Mouse (Mus musculus): ENCODE measurements around the gene Krit1.
A peak's percentile ranks its signal among the peaks of the same experiment; 100 is the strongest.
"Not testable (repeated sequence)": the region's sequence is repeated elsewhere in the genome, so short reads cannot be mapped to it uniquely, and the experiment has no call there.

The Krit1 gene

DNA sequence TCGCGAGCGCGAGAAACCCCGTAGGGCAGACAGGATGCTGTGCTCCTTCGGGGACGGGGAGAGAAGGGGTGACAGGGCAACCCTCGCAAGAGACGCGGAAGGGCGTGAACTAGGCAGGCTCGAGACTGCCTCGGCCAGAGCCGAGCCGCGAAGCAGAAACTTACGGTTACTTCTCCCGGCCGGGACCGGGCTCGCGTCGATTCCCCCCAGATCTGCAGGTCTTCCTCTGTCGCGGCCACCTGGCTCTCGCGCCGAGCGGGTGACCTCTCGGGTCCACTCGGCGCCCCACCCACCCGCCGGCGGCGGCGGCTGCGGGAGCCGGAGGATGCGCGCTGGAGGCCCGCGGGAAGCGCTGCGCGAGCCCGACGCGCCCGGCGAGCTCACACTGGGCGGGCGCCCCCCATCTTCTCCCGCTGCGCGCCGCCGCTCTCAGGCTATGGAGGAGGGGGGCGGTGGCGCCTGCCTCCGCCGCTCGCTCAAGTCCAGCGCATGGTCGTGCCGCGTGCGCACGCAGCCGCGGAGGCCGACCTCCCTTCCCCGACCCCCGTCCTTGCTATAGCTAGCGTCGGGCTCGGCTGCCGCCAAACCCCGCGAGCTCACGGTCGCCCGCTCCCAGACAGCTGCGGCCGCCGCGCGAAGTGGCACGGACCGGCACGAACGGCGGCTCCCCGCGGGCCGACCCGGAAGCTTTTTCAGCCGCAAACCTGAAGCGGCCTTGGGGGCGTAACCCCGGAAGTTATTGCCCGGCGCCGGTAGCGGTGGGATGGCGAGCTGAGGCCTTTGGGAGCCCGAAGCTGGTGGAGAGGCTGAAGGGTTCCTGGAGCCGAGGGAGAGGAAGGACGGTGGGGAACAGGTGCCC is at the start of gene Krit1, which contains the start of gene Ankib1:
Krit1 (plus strand) TSS at position 752 of the 859 bp plus-strand sequence.
Ankib1 (minus strand) TSS at position 493 of the 859 bp plus-strand sequence.
- peak; percentile 94 for DNase-seq (ENCODE audit: low read depth, low spot score)

DNA sequence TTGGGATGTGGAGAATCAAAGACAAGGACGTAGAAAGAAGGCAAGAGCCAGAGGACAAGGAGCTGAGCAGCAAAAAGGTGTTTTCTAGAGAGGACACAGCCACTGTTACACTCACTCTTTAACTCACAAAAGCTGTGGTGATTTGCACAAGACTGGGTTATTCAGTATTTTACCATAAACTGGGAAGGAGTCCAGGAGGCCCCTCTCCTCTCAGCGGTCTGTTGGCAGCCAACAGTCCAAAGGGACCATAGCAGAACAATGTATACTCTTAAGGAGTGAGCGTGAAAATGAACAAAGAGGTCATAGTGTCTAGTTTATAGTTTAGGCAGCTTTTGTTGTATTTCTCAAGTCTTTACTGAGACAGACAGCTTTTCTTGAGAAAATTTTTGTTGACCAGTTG is 31.5 kb upstream of the Krit1 start:
- no peak for DNase-seq (ENCODE audit: low read depth, low spot score)

DNA sequence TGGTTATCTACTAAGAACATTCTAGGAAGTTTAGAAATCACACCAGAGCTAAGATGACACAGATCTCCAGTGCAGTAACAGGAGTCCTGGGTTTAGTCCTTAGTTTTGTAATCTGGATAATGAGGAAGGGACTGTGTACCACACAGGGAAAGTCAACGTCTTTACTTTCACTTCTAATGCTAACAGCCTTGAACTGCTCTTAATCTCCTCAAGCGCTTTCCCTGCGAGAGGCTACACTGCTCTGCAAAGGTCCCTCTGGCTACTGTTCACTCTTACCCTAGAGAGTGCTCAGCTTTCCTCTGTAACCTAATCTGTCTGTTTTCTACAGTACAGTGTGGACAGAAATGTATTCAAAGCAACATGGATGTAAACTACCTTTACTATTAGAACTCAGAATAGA is 31.0 kb upstream of the Krit1 start:
- DNase-seq (ENCODE audit: low read depth, low spot score), result no peak

DNA sequence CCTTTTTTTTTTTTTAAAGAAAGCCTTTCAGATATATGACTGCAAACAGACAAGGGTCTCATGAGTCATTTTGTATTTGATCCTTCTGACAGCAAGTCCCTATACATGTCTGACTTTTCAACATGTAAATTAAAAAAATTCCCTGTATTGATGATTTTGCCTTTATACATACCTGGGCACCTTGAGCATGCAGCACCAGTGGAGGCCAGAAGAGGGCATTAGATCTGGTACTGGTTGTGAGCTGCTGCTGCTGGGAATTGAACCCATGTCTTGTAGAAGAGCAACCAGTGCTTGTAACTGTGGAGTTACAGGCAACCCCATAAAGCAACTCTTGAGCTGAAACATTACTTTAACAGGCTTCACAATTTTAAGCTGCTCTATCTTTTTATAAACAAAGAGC is 20.3 kb upstream of the Krit1 start:
- no peak for DNase-seq (ENCODE audit: low read depth, low spot score)

DNA sequence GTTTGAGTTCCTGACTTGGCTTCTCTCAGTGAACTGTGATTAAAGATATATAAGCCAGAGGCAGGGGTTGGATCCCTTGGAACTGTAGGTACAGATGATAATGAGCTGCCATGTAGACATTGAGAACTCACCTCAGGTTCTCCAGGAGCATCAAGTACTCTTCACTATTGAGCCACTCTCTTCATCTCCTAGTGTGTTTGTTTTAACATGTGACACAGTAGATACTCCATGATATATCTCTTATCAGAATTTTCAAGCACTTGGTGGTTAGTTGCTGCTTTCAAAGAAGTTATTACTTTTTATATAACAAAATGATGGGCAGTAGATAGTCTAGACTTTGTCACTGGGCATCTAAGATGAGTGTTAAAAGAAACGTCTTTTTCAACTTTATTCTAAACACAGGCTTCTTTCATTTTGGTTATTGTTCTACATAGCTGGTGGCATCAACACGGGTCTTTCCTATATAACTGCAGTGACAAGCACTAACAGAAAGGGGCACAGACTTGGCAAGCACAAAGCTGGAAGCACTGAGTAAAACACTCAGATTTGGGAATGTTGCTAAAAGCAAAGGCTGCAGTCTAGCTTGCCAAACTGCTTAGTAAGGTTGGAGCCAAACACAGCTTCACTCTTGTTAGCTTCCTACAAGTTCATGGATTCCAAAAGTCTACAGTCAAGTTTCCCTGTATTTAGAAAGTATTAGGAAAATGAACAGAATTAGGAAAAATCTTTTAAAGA is 18.9 kb upstream of the Krit1 start:
- peak; percentile 29 for DNase-seq (ENCODE audit: low read depth, low spot score)

DNA sequence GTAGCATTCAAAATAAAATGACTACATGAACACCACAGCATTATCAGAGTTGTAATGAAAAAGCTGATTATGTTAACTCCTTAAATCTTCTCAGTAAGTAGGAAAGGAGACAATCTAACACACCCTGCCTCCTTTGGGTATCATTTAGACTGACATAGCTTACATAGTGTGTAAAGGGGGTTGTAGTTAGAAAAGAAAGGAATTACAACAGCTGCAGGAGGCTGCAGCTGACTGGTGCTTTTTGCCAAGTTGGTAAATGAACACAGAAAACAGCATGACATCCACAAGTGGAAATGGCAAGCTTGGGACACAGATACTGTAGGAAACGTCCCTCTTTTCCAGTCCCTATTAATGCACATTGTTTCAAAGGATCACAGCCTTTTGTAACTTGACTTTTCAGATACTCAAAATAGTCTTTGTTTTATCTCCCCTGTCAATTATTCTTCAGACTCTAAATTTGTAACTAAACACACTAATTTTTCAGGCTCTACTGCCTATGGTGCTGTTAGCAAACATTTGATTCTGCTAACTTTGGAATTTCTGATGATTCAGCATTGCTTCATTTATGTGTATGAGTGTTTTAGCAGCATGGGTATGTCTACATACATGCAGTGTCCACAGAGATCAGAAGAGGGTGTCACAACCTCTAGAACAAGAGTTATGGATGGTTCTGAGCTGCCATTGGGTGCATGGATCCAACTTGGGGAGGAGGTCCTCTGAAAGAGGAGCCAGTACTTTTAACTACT is 18.1 kb upstream of the Krit1 start:
- DNase-seq (ENCODE audit: low read depth, low spot score), result peak; percentile 33

DNA sequence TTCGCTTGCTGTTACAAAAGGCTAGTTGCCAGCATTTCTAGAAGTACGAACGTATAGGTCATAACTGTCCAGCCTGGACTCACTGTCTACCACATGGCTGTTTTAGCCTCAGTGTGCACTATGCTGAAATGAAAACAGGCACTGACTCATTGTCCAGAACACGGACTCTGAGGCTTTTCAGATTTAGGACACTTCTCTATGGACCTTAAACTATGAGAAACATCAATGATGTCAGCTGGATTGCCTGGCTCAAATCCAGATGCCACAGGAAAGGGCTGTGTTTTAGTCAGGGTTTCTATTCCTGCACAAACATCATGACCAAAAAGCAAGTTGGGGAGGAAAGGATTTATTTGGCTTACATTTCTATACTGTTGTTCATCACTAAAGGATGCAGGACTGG is 15.4 kb upstream of the Krit1 start:
- DNase-seq (ENCODE audit: low read depth, low spot score), result peak; percentile 29

DNA sequence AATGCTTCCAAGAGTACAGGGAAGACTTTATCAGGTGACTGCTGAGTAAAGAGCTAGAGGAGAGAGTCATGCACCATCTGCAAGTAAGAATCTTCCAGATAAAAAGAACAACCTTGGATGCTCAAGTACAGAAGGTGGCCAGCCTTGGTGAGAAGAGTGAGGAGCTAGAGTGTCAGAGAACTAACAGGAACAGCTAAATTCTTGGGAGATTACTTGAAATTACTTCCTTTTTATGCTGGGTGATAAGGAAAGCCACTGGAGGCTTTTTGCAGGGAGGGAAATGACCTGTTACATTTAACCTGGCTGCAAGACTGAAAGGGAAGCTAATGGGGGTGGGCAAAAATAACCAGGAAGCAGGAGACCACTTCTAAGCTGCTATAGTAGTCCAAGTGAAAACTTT is 11.9 kb upstream of the Krit1 start:
- no peak for DNase-seq (ENCODE audit: low read depth, low spot score)

DNA sequence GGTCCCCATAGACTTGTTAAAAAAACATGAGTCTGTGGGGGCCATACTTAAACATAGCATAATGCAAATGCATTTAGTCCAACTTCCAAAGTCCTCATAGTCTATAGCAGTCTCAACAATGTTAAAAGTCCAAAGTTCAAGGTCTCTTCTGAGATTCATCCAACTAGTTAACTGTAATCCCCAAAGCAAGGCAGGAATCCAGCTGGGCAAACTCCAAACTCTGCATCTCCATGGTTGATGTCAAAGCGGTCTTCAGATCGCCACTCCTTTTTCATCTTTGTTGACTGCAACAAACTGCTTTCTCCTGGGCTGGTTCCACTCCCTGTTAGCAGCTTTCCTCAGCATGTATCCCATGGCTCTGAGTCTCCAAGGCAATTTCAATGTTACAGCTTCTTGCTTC is 5.9 kb upstream of the Krit1 start:
- not testable (repeated sequence) for DNase-seq (ENCODE audit: low read depth, low spot score)

DNA sequence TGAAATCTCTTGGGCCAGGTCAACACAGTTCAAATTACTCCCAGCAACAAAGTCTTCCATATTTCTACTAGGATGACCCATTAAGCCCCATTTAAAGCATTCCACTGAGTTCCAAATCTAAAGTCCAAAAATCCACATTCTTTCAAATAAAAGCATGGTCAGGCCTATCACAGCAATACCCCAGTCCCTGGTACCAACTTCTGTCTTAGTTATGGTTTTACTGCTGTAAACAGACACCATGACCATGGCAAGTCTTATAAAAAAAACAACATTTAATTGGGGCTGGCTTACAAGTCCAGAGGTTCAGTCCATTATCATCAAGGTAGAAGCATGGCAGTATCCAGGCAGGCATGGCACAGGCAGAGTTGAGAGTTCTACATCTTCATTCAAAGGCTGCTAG is 4.3 kb upstream of the Krit1 start:
- DNase-seq (ENCODE audit: low read depth, low spot score), result not testable (repeated sequence)

DNA sequence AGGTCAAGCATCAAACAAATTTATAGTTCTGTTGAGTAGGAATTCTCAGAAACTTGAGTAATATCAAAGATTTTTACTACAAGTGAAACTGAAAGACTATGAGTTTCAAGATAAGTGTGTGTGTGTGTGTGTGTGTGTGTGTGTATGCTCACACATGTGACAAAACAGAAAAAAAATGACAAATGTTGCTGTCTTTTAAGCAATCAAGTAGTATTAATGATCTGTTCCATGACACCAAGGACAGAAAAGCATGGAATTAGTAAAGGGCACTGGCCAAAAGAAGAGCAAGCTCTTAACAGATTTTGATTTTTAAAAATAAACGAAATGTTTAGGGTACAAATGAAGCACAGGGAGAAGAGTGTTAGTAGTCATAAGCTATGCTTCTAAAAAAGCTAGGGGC is 2.9 kb upstream of the Krit1 start:
- no peak for DNase-seq (ENCODE audit: low read depth, low spot score)

DNA sequence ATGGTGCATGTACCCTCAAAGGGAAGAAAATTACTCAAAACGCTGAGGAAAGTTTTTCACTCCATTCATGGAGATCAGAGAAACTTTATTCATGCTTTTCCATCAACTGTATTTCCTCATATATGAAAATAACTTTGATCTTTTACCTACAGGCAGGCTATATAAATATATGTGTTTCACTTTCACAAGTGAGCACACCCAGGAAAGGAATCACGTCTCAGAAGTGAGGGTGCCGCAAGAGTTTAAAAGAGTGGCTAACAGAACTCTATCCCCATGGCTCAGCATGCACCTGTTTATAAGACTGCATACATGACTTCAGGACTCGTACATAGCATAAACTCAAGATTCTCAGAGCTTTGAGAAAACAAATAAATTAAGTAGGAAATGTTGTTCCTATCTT is 2.1 kb upstream of the Krit1 start:
- DNase-seq (ENCODE audit: low read depth, low spot score), result no peak

DNA sequence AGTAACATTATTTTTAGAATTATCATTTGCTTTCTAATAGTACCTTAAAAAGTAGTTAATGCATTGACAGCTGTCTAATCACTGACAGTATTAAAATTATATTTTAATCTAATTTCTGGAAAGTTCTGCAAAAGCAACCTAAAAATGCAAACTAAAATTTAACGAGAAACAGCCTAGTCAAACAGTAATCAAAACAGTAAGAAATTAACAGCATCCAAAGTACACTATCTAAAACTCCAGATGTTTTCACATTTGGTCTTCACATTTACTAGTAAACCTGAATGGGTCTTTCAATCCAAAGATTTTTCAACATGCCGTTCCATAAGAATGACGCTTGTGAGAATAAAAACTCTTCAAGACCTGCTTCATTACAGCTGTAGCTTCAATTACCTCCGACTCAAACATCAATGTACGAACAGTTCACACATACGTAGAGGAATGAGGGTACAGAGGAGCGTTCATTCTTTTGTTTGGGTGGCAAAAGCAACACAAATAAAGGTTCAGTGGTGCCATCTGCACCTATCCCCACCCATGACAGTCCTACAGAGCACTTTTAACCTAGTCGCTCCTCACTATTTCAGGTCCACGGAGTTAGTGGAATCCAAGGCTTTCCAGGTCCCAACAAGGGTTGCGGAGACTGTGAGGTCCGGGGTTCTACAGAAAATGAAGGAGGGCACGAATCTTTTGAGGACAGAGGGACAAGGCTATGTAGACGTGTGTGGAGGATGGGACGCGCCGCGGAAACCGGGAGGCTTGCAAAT is 1.1 kb upstream of the Krit1 start:
- no peak for DNase-seq (ENCODE audit: low read depth, low spot score)

DNA sequence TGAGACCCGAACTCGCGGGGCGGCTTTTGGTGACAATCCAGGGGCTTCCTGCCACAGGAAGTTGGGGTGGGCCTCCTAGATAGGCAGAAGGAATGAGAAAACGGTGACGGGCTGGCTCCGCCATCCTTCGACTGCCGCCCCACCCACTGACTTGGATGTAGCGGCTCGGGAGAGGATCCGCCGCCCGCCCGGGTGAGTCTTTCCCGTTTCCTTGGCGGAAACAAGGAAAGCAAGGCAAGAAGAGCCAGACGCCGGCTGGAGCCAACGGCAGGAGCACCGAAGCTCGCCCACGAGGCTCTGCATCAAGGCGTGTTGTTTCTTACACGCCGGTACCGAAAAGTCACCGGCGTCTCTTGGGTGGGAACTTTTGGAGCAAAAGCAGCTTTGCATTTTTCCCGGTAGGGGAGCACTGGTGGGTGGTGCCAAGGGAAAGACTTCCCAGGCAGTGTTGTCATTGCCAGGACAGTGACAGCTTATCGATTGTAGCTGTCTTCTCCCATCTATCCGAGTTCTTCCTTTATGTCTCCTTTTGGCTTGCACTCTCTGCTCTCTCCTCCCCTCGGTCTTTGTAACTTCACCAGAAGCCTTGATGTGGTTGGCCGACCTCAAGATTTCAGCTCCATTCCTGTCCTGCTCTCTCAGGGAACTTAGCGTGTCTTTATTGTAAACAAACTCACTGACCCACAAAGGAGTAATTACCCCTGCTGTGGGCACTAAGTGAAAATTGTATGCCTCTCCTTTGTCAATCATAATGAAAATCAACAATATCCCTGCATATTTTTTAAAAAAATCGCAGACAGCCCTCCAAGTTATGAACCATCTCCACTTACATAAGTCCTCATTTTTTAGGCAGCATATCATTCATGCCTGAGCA is 545 bp downstream of the Krit1 start:
- no peak for DNase-seq (ENCODE audit: low read depth, low spot score)

DNA sequence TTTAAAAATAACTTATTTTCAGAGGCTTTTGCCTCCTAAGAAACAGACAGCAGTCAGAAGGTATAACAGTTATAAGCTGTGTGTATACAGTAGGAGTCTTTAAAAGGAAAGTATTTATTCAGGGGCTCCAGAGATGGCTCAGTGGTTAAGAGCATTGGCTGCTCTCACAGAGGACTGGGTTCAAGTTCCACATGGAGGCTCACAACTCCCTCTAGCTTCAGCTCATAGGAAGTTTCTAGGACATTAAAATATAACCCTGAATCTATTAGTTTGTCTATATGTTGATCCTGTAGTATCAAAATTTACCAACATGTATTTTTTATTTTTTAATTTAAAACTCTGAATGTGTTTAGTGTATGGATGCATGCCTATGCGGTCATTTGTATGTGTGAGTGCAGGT is 5.5 kb downstream of the Krit1 start:
- DNase-seq (ENCODE audit: low read depth, low spot score), result no peak

DNA sequence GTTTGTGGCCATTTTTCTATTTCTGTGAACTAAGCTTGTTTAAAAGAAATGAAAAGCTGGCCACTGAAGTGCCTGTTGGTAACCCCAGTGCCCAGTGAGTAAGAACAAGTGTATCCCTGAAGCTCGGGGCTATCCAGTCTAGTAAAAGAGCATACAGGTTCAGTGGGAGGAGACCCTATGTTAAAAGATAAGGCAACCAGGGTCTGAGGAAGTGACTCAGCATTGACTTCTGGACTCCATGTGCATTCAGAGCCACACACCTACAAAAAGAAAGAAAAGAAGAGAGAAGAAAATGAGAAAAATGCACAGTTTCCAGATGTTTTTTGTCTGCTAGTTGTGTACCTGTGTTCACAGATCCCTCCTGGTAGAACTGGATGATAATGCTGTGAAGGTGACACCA is 31.1 kb downstream of the Krit1 start:
- DNase-seq (ENCODE audit: low read depth, low spot score), result no peak

DNA sequence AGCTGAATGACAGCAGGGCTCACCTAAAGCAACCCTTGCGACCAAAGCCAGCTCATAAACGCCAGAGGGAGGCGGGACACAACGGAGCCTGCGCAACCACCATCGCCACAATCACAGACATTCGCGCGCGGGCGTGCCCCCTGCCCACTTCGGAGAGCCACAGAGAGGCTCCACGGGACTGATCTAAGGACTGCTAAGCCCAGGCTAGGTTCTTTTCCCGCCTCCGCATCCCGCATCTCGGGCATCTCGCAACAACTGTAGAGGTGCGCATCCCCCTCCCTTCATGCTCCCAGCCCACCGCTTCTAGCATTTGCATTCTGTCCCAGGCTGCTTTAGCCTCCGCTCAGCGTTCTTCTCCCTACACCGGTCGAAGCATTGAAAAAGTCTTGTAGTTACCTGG is 42.0 kb downstream of the Krit1 start, which contains the start of gene Lrrd1:
Lrrd1 (plus strand) TSS at position 148 of the 400 bp plus-strand sequence.
- DNase-seq (ENCODE audit: low read depth, low spot score), result peak; percentile 8

DNA sequence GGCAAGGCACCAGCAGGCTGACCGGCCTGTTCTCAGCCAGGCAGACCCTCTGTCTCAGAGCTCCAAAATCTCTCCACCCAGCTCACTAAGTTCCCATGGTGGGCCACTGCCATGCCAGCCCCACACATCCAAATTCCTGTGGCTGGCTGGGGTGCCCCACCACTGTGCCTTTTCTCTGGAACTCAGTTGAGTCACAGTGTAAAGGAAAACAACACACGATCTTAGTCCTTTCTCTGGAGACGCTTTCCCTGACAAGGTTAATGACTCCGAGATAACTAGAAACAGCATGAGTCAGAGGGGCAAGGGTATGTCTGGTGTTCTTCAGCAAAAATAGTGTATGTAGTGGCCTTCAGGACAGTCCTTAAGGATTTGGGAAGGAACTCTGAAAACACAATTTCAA is 67.2 kb downstream of the Krit1 start:
- no peak for DNase-seq (ENCODE audit: low read depth, low spot score)

DNA sequence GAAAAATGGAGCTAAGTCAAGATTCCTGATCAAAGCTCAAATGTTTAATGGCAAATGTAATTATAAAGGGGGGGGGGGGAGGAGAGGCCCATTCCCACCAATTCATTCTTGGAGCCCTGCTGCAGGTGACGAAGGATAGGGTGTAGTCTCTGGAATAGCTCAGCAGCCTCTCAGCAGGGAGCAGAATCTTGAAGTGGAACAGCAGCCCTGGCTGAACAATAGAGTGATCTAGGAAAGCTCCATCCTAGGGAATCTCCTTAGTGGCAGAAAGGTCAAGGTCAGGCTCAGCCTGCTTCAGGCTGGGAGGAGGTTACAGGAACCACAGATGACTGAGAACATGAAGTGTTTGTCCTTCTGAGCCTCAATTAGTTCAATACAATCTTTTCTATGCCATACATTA is 69.4 kb downstream of the Krit1 start:
- no peak for DNase-seq (ENCODE audit: low read depth, low spot score)

DNA sequence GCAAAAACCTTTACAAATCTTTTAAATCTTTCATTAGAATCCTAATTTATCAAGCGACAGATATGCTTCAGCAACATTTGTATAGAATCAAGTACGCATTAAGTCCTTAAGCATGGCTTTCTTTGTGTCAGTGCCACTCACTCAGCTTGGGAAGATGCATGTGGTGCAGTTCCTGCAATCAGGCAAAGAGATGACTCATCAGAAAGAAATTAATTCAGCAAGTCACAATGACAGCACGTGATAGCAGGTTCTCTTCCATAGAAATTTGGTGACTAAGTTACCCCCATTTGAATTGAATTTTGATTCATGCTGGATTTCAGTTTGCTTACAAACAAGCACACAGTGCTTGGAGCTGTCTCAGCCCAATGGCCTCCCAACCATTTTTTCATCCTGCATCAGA is 70.5 kb downstream of the Krit1 start:
- peak; percentile 62 for DNase-seq (ENCODE audit: low read depth, low spot score)

Measured in brain, adult 2 months (tissue).